Mouse (Mus musculus): ENCODE data around the gene Pam. TPM values are rescaled to one million over a fixed set of nuclear protein-coding genes. Genes with fewer than 3 reads are reported as not detected.

The Pam gene
- polyA plus RNA-seq, 1 experiment, result 67.3 TPM

- Histone ChIP-seq H3K4me1 (replicated peaks; ENCODE audit: control insufficient read depth, insufficient read depth, low read length) (no peaks in the 10 kb centered on the region), H3K27me3 (ENCODE audit: control insufficient read depth, insufficient read depth, low read length) (no peaks in the 10 kb centered on the region), H3K36me3 (ENCODE audit: control insufficient read depth, insufficient read depth, low read length) (no peaks in the 10 kb centered on the region), H3K4me3 (ENCODE audit: control insufficient read depth, insufficient read depth, low read length) (no peak overlapping the region), H3K27ac (ENCODE audit: control insufficient read depth, insufficient read depth, low read length) (no peak overlapping the region)
- 80% methylated on average over 6 of the region's 6 CpGs for WGBS
- TF ChIP-seq CTCF (IDR thresholded peaks at IDR 0.05; ENCODE audit: borderline replicate concordance, control insufficient read depth, extremely low read depth, insufficient read depth, low read length, poor library complexity) (no peak), POLR2A (IDR thresholded peaks at IDR 0.05; ENCODE audit: control insufficient read depth, extremely low read depth, insufficient read depth, low read length, poor library complexity) (no peak)
- DNase-seq, result peak; percentile 41
These were observed 23.4 kb downstream of the Pam start for GRCm38 (mm10) chr1:98072045-98072444.

GRCm38 (mm10) chr1:98071436-98071835 lies 24.0 kb downstream of the Pam start:
- H3K27me3 ChIP-seq (ENCODE audit: control insufficient read depth, insufficient read depth, low read length), result no peaks in the 10 kb centered on the region
- no peaks in the 10 kb centered on the region for H3K4me1 ChIP-seq (replicated peaks; ENCODE audit: control insufficient read depth, insufficient read depth, low read length)
- H3K27ac ChIP-seq (ENCODE audit: control insufficient read depth, insufficient read depth, low read length), result no peak overlapping the region
- TF ChIP-seq POLR2A (IDR thresholded peaks at IDR 0.05; ENCODE audit: control insufficient read depth, extremely low read depth, insufficient read depth, low read length, poor library complexity), result no peak
- TF ChIP-seq CTCF (IDR thresholded peaks at IDR 0.05; ENCODE audit: borderline replicate concordance, control insufficient read depth, extremely low read depth, insufficient read depth, low read length, poor library complexity), result no peak
- WGBS, result 94% methylated on average over 9 of the region's 9 CpGs
- no peaks in the 10 kb centered on the region for H3K36me3 ChIP-seq (ENCODE audit: control insufficient read depth, insufficient read depth, low read length)
- no peak for DNase-seq
- H3K4me3 ChIP-seq (ENCODE audit: control insufficient read depth, insufficient read depth, low read length), result no peak overlapping the region

- Histone ChIP-seq H3K4me3 (ENCODE audit: control insufficient read depth, insufficient read depth, low read length) (no peak overlapping the region), H3K4me1 (replicated peaks; ENCODE audit: control insufficient read depth, insufficient read depth, low read length) (no peaks in the 10 kb centered on the region), H3K27me3 (ENCODE audit: control insufficient read depth, insufficient read depth, low read length) (no peaks in the 10 kb centered on the region), H3K27ac (ENCODE audit: control insufficient read depth, insufficient read depth, low read length) (no peak overlapping the region), H3K36me3 (ENCODE audit: control insufficient read depth, insufficient read depth, low read length) (no peaks in the 10 kb centered on the region)
- no peak for DNase-seq
- TF ChIP-seq POLR2A (IDR thresholded peaks at IDR 0.05; ENCODE audit: control insufficient read depth, extremely low read depth, insufficient read depth, low read length, poor library complexity) (no peak), CTCF (IDR thresholded peaks at IDR 0.05; ENCODE audit: borderline replicate concordance, control insufficient read depth, extremely low read depth, insufficient read depth, low read length, poor library complexity) (no peak)
- 93% methylated on average over 5 of the region's 5 CpGs for WGBS
These were observed 24.6 kb downstream of the Pam start for GRCm38 (mm10) chr1:98070743-98071325.

- no peak for DNase-seq
- Histone ChIP-seq H3K36me3 (ENCODE audit: control insufficient read depth, insufficient read depth, low read length) (no peaks in the 10 kb centered on the region), H3K4me3 (ENCODE audit: control insufficient read depth, insufficient read depth, low read length) (no peak overlapping the region), H3K4me1 (replicated peaks; ENCODE audit: control insufficient read depth, insufficient read depth, low read length) (no peaks in the 10 kb centered on the region), H3K27ac (ENCODE audit: control insufficient read depth, insufficient read depth, low read length) (no peak overlapping the region), H3K27me3 (ENCODE audit: control insufficient read depth, insufficient read depth, low read length) (no peaks in the 10 kb centered on the region)
- 97% methylated on average over 4 of the region's 4 CpGs for WGBS
- TF ChIP-seq POLR2A (IDR thresholded peaks at IDR 0.05; ENCODE audit: control insufficient read depth, extremely low read depth, insufficient read depth, low read length, poor library complexity) (no peak), CTCF (IDR thresholded peaks at IDR 0.05; ENCODE audit: borderline replicate concordance, control insufficient read depth, extremely low read depth, insufficient read depth, low read length, poor library complexity) (no peak)
These were observed 27.3 kb downstream of the Pam start for GRCm38 (mm10) chr1:98068177-98068576.

GRCm38 (mm10) chr1:98062074-98062473 lies 33.4 kb downstream of the Pam start:
- H3K4me3 ChIP-seq (ENCODE audit: control insufficient read depth, insufficient read depth, low read length), result no peak overlapping the region
- no peak overlapping the region for H3K27ac ChIP-seq (ENCODE audit: control insufficient read depth, insufficient read depth, low read length)
- DNase-seq, result no peak
- H3K27me3 ChIP-seq (ENCODE audit: control insufficient read depth, insufficient read depth, low read length), result no peaks in the 10 kb centered on the region
- H3K4me1 ChIP-seq (replicated peaks; ENCODE audit: control insufficient read depth, insufficient read depth, low read length), result no peaks in the 10 kb centered on the region
- 74% methylated on average over 2 of the region's 2 CpGs for WGBS
- no peaks in the 10 kb centered on the region for H3K36me3 ChIP-seq (ENCODE audit: control insufficient read depth, insufficient read depth, low read length)
- TF ChIP-seq CTCF (IDR thresholded peaks at IDR 0.05; ENCODE audit: borderline replicate concordance, control insufficient read depth, extremely low read depth, insufficient read depth, low read length, poor library complexity) (no peak), POLR2A (IDR thresholded peaks at IDR 0.05; ENCODE audit: control insufficient read depth, extremely low read depth, insufficient read depth, low read length, poor library complexity) (no peak)

- Histone ChIP-seq H3K27ac (ENCODE audit: control insufficient read depth, insufficient read depth, low read length) (no peak overlapping the region), H3K4me1 (replicated peaks; ENCODE audit: control insufficient read depth, insufficient read depth, low read length) (no peaks in the 10 kb centered on the region), H3K4me3 (ENCODE audit: control insufficient read depth, insufficient read depth, low read length) (no peak overlapping the region), H3K36me3 (ENCODE audit: control insufficient read depth, insufficient read depth, low read length) (no peaks in the 10 kb centered on the region), H3K27me3 (ENCODE audit: control insufficient read depth, insufficient read depth, low read length) (no peaks in the 10 kb centered on the region)
- 84% methylated on average over 1 of the region's 1 CpGs for WGBS
- TF ChIP-seq POLR2A (IDR thresholded peaks at IDR 0.05; ENCODE audit: control insufficient read depth, extremely low read depth, insufficient read depth, low read length, poor library complexity) (no peak), CTCF (IDR thresholded peaks at IDR 0.05; ENCODE audit: borderline replicate concordance, control insufficient read depth, extremely low read depth, insufficient read depth, low read length, poor library complexity) (no peak)
- DNase-seq, result no peak
These were observed 36.0 kb downstream of the Pam start for GRCm38 (mm10) chr1:98059401-98059800.

Data from thymus, adult 2 months (tissue).